Mouse (Mus musculus): ENCODE measurements around the gene Nkx2-2.
"Not testable (repeated sequence)": the region's sequence is repeated elsewhere in the genome, so short reads cannot be mapped to it uniquely, and the experiment has no call there.

The Nkx2-2 gene

GRCm38 (mm10) chr2:147181304-147181665, 12.8 kb downstream of the Nkx2-2 start:
- no peak for DNase-seq

GRCm38 (mm10) chr2:147180649-147181303, 13.3 kb downstream of the Nkx2-2 start:
- peak in 1 of 2 experiments; percentile 20 for DNase-seq

- DNase-seq = peak; percentile 42 to 52
Observed at GRCm38 (mm10) chr2:147178091-147179059, 15.7 kb downstream of the Nkx2-2 start.

DNA sequence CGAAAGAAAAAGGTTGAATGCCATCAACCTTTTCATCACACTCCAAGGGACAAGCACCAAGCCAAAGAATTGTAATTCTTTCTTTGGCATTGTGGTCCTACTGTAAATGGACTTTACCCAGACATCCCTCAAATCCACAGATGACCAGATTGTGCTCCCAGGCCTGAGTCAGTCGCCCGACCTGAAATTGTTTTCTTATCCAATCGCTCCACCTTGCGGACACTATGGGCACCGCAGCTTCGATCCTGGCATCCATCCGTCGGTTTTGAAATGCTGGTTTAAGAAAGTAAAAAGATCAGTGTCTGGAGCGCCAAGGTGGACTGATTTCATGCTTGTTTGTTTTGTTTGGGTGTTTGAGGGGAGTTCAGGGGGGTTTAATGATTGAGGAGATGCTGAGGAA, 16.4 kb downstream of the Nkx2-2 start:
- DNase-seq = peak; percentile 73 to 86

DNA sequence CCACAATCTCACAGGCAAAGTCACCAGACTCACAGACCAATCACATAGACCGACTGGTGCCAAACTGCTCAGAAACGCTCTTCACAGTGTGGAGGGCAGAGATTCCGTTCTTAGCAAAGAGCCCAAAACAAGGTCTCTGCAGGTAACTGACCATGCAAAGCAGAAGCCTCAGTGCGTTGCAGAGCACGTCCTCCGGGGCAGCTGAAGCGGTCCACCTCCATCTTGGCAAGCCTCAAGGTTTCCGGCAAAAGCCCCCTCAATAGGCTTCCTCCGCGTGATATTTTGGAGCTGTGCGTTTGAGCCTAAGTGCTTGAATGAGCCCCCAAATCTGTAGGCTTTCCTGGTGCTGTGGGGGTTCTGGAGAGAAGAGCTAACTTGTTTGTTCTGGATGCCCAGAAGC, 18.7 kb downstream of the Nkx2-2 start:
- no peak for DNase-seq

DNA sequence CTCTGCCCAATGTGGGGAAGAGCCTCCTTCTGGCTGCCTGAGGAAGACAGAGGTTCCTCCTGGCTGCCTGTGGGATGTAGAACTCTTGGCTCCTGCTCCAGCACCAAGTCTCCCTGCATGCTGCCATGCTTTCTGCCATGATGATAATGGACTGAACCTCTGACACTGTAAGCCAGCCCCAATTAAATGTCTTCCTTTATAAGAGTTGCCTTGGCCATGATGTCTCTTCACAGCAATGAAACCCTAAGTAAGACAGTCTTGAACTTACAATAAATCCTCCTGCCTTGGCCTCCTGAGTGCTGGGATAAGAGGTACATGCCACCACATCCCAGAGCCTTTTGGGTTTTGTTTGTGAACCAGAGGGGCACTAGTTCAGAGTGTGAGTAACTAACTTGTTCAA, 20.3 kb downstream of the Nkx2-2 start:
- DNase-seq = no peak

DNA sequence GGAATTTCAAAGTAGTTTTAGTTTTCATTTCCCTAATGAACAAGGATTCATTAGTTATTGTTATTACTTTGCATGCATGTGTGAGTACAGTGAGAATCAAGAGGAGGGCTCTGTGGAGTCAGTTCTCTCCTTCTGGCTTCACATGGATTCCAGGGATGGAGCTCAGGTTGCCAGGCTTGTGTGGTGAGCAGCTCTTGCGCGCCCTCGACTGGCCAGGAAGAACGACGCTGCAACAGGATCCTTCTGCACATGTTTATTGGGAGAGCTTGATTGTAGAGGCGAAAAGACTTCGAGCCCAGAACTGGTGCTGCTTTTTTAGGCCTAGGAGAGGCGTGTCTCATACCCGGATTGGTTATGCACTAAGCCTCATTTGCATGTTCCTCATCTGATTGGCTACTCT, 23.5 kb downstream of the Nkx2-2 start:
- DNase-seq = not testable (repeated sequence)

DNA sequence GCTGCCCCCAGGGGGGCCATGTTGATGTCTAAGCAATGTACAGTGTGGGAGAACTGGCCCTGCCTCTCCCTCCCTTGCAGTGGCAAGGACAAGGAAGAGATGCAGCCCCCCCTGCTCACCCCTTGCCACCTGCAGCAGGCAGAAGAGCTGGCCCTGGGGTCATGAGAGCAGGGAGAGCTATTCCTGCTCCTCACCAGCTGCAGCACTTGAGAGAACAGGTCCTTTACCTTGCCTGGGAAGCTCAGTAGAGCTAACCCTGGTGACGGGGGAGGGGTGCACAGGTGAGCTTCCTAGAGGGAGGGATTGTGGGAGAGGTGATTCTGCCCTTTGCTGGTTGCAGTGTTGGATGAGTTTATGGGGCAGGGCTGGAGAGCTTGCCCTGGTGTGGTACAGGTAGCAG, 28.2 kb downstream of the Nkx2-2 start:
- DNase-seq = no peak

- DNase-seq = no peak
Observed at GRCm38 (mm10) chr2:147165376-147165775, 28.7 kb downstream of the Nkx2-2 start.

- DNase-seq = no peak
Observed at GRCm38 (mm10) chr2:147152543-147152942, 41.5 kb downstream of the Nkx2-2 start.
